Mouse (Mus musculus): ENCODE measurements around the gene Ifnl3. TPM values are rescaled to one million over a fixed set of nuclear protein-coding genes. Genes with fewer than 3 reads are reported as not detected.
"Not testable (repeated sequence)": the region's sequence is repeated elsewhere in the genome, so short reads cannot be mapped to it uniquely, and the experiment has no call there.

Gene Ifnl3
- total and polyA plus RNA-seq, 2 experiments from 2014 or later = not detected

DNA sequence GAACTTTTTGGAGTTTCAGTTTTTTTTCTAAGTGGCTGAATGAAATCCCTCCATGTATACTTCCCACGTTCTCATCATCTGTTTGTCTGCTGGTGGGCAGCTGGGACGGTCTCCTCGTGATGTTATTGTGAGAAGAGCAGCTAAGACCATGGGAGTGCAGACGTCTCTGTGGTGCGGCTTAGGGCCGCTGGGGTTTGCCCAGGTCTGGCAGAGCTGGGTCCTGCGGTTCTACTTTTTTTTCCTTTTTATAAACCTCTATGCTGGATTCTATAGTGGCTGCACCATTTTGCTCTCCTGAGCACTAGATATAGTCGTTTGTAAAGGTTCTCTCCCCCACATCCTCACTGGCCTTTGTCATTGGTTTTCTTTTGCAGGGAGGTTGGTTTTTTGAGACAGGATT lies 11.2 kb upstream of the Ifnl3 start:
- ATAC-seq (ENCODE audit: insufficient read depth, low read depth) = no peak
- TF ChIP-seq EP300 (IDR thresholded peaks at IDR 0.05; ENCODE audit: low read depth) (no peak), CTCF (IDR thresholded peaks at IDR 0.05; ENCODE audit: low read depth) (no peak)
- Histone ChIP-seq H3K27me3 (ENCODE audit: control insufficient read depth, insufficient read depth, low read length) (no peaks in the 10 kb centered on the region), H3K36me3 (replicated peaks; ENCODE audit: control insufficient read depth, insufficient read depth, low read length) (no peaks in the 10 kb centered on the region), H3K4me2 (ENCODE audit: low read depth, low read length) (no peak overlapping the region), H3K9ac (replicated peaks; ENCODE audit: low read depth, low read length) (no peak overlapping the region), H3K4me1 (ENCODE audit: control insufficient read depth, insufficient read depth) (no peaks in the 10 kb centered on the region), H3K27ac (ENCODE audit: low read depth) (no peak overlapping the region), H3K9me3 (replicated peaks; ENCODE audit: control insufficient read depth, low read length) (no peaks in the 10 kb centered on the region), H3K4me3 (ENCODE audit: low read depth, low read length) (no peak overlapping the region)
- no peak for DNase-seq (ENCODE audit: low spot score)
- 66% methylated on average over 8 of the region's 8 CpGs for WGBS

- DNase-seq (ENCODE audit: low spot score) (peak; percentile 64), ATAC-seq (ENCODE audit: insufficient read depth, low read depth) (peak; percentile 84)
- H3K9ac ChIP-seq (replicated peaks; ENCODE audit: low read depth, low read length) = no peak overlapping the region
- no peak for TF ChIP-seq EP300 (IDR thresholded peaks at IDR 0.05; ENCODE audit: low read depth)
- peak; percentile 72 for TF ChIP-seq CTCF (IDR thresholded peaks at IDR 0.05; ENCODE audit: low read depth)
- WGBS = 5% methylated on average over 19 of the region's 19 CpGs
- H3K4me1 ChIP-seq (ENCODE audit: control insufficient read depth, insufficient read depth) = no peaks in the 10 kb centered on the region
- H3K4me2 ChIP-seq (ENCODE audit: low read depth, low read length) = no peak overlapping the region
- H3K4me3 ChIP-seq (ENCODE audit: low read depth, low read length) = no peak overlapping the region
- H3K36me3 ChIP-seq (replicated peaks; ENCODE audit: control insufficient read depth, insufficient read depth, low read length) = no peaks in the 10 kb centered on the region
- H3K9me3 ChIP-seq (replicated peaks; ENCODE audit: control insufficient read depth, low read length) = no peaks in the 10 kb centered on the region
- peaks cover 4% of the 10 kb centered on the region; the same call in 1 of the 2 replicates for H3K27me3 ChIP-seq (ENCODE audit: control insufficient read depth, insufficient read depth, low read length)
- H3K27ac ChIP-seq (ENCODE audit: low read depth) = no peak overlapping the region
These were observed 5.5 kb downstream of the Ifnl3 start for GRCm38 (mm10) chr7:28527922-28528719.

DNA sequence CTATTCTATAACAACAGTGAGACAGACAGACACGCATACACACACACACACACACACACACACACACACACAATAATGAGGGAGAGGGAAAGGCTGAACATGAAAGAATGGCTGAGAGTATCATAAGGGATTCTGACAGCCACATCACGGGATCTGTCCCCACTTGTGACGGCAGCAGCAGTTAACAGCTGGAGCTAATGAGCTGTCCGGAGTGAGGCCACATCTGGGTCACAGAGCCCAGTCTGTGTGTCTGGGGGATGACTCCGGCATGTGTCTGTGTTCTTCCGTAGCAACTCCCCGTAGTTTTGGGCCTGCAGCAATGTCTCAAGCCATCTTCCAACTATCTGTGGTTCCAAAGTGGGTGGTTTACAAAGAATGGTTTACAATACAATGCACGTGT lies 9.4 kb downstream of the Ifnl3 start:
- Histone ChIP-seq H3K27ac (ENCODE audit: low read depth) (no peak overlapping the region), H3K36me3 (replicated peaks; ENCODE audit: control insufficient read depth, insufficient read depth, low read length) (no peaks in the 10 kb centered on the region), H3K9me3 (replicated peaks; ENCODE audit: control insufficient read depth, low read length) (no peaks in the 10 kb centered on the region), H3K27me3 (ENCODE audit: control insufficient read depth, insufficient read depth, low read length) (peaks cover 4% of the 10 kb centered on the region; the same call in 1 of the 2 replicates), H3K4me1 (ENCODE audit: control insufficient read depth, insufficient read depth) (no peaks in the 10 kb centered on the region), H3K9ac (replicated peaks; ENCODE audit: low read depth, low read length) (no peak overlapping the region), H3K4me3 (ENCODE audit: low read depth, low read length) (no peak overlapping the region), H3K4me2 (ENCODE audit: low read depth, low read length) (no peak overlapping the region)
- no peak for ATAC-seq (ENCODE audit: insufficient read depth, low read depth)
- no peak for DNase-seq (ENCODE audit: low spot score)
- no peak for TF ChIP-seq EP300 (IDR thresholded peaks at IDR 0.05; ENCODE audit: low read depth)
- TF ChIP-seq CTCF (IDR thresholded peaks at IDR 0.05; ENCODE audit: low read depth) = no peak
- WGBS = 73% methylated on average over 8 of the region's 8 CpGs

- not testable (repeated sequence) for H3K27me3 ChIP-seq (ENCODE audit: control insufficient read depth, insufficient read depth, low read length); H3K27ac ChIP-seq (ENCODE audit: low read depth); H3K4me2 ChIP-seq (ENCODE audit: low read depth, low read length); H3K9me3 ChIP-seq (replicated peaks; ENCODE audit: control insufficient read depth, low read length); H3K4me3 ChIP-seq (ENCODE audit: low read depth, low read length); ATAC-seq (ENCODE audit: insufficient read depth, low read depth); DNase-seq (ENCODE audit: low spot score); H3K36me3 ChIP-seq (replicated peaks; ENCODE audit: control insufficient read depth, insufficient read depth, low read length); H3K4me1 ChIP-seq (ENCODE audit: control insufficient read depth, insufficient read depth); H3K9ac ChIP-seq (replicated peaks; ENCODE audit: low read depth, low read length)
- 89% methylated on average over 6 of the region's 6 CpGs for WGBS
These were observed 16.2 kb downstream of the Ifnl3 start for GRCm38 (mm10) chr7:28538886-28539285.

DNA sequence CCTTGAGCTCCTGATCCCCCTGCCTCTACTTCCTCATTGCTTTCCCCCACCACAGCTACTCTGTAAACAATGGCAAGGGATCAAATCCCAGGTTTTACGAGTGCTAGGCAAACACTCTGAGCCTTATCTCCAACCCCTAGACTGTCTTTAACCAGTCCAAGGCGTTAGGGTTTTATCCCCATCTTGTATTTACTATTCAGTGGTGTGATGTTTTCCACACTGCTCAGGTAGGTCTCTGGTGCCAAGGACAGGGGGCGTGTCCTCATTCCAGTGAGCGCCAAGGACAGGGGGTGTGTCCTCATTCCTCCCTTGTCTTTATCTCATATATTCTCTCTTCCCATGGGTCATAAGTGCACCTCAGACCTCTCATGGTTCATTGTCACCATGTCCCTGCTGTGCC lies 17.9 kb downstream of the Ifnl3 start, which contains the start of gene Sycn:
Sycn (plus strand) TSS at position 360 of the 400 bp plus-strand sequence.
- no peaks in the 10 kb centered on the region for H3K9me3 ChIP-seq (replicated peaks; ENCODE audit: control insufficient read depth, low read length)
- no peak within 1 kb of the TSS for H3K4me3 ChIP-seq (ENCODE audit: low read depth, low read length)
- DNase-seq (ENCODE audit: low spot score) (no peak), ATAC-seq (ENCODE audit: insufficient read depth, low read depth) (no peak)
- 50% methylated on average over 4 of the region's 4 CpGs for WGBS
- peaks cover 22% of the 10 kb centered on the region for H3K27me3 ChIP-seq (ENCODE audit: control insufficient read depth, insufficient read depth, low read length)
- no peak within 1 kb of the TSS for H3K27ac ChIP-seq (ENCODE audit: low read depth)
- no peaks in the 10 kb centered on the region for H3K36me3 ChIP-seq (replicated peaks; ENCODE audit: control insufficient read depth, insufficient read depth, low read length)
- H3K9ac ChIP-seq (replicated peaks; ENCODE audit: low read depth, low read length) = no peak within 1 kb of the TSS
- TF ChIP-seq CTCF (IDR thresholded peaks at IDR 0.05; ENCODE audit: low read depth) (no peak), EP300 (IDR thresholded peaks at IDR 0.05; ENCODE audit: low read depth) (no peak)
- no peak within 1 kb of the TSS for H3K4me2 ChIP-seq (ENCODE audit: low read depth, low read length)
- H3K4me1 ChIP-seq (ENCODE audit: control insufficient read depth, insufficient read depth) = peaks cover 4% of the 10 kb centered on the region; the same call in 1 of the 2 replicates
